Mouse (Mus musculus) testis, adult 2 months (tissue): Measurements from ENCODE around the gene Pgf. TPM values are rescaled to one million over a fixed set of nuclear protein-coding genes. Genes with fewer than 3 reads are reported as not detected.

Source experiments
- H3K27ac ChIP-seq: fragments of 200-500 bp; 2 replicates; pipeline ENCODE4 v1.5.1; 2012; ENCODE audit warnings: low read depth, low read length; ENCODE audit not compliant: control insufficient read depth, insufficient read depth
- H3K27me3 ChIP-seq: fragments of 200-500 bp; 2 replicates; pipeline ENCODE4 v1.6.1; 2012; ENCODE audit warnings: mild to moderate bottlenecking, low read length, moderate library complexity; ENCODE audit not compliant: control insufficient read depth, insufficient read depth
- H3K36me3 ChIP-seq: fragments of 200-500 bp; 2 replicates; pipeline ENCODE4 v1.6.1; 2012; ENCODE audit warnings: mild to moderate bottlenecking, low read length; ENCODE audit not compliant: control insufficient read depth, insufficient read depth
- H3K4me1 ChIP-seq: fragments of 200-500 bp; 2 replicates; pipeline ENCODE4 v1.6.1; 2012; ENCODE audit warnings: low read length; ENCODE audit not compliant: control insufficient read depth, insufficient read depth
- H3K4me3 ChIP-seq: fragments of 200-500 bp; 2 replicates; pipeline ENCODE4 v1.5.1; 2012; ENCODE audit warnings: low read depth, mild to moderate bottlenecking, low read length, moderate library complexity, mixed read lengths; ENCODE audit not compliant: control insufficient read depth
- CTCF ChIP-seq: fragments of 200-500 bp; IDR thresholded peaks from 2 replicates; pipeline ENCODE4 v1.5.1; 2012; ENCODE audit warnings: low read depth, mild to moderate bottlenecking, inconsistent platforms, low read length, moderate library complexity; ENCODE audit not compliant: control insufficient read depth, insufficient read depth, insufficient replicate concordance
- POLR2A ChIP-seq: fragments of 200-500 bp; IDR thresholded peaks from 2 replicates; pipeline ENCODE4 v1.6.1; 2012; ENCODE audit warnings: low read depth, mild to moderate bottlenecking, inconsistent platforms, low read length, moderate library complexity; ENCODE audit not compliant: control insufficient read depth
- polyA plus RNA-seq: library from polyadenylated mRNA; depleted of rRNA; stranded (reverse); fragments of >200 nt; gene quantifications from 2 replicates; pipeline ENCODE4 v1.2.3, GENCODE M21; 2012

The Pgf gene
- polyA plus RNA-seq, 1 experiment: 2.3 TPM

DNA sequence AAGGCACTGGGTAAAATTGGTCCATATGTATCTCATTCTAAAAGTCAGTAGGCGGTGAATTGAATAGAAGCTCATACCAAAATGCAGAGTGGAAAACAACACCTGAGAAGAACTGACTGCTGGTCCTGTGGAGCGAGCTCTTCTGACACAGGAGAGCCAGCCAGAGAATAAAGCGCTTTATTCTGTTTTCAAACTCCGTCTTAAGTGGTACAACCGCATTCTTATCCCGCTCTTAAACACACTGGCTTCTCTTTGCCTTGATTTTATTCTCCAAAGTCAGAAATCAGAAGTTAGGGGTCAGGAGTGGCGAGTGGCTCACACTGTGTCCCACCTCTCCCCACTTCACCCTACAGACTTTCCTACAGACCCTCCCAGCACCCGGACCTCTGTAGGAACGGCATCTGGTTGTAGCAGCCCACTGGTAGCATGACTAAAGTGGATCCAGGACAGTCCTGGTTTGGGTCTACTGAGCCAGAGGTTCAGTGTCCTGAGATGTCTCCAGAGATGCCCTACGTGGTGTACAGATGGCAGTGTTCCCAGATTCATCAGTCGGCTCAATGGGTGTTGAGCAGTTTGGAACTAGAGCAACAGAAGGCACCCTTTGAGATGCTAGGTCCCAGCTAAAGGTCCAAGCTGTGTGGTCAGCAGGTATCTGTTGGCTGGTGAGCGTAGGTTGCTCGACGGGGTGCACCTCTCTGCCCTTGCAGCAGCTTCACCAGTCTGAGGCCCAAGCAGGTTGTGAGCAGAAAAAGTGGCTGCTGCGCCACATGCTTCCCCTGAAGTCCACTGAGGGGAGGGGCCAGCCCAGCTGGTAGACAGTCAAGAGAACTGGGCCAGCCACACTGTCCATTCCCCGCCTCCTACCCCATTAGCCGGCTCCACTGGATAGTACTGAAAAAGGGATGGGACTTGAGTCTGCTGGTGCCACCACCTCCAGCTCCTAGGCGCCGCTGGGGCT lies 41.8 kb downstream of the Pgf start:
- no peaks in the 10 kb centered on the region; the same call in 1 of the 2 replicates for H3K4me1 ChIP-seq
- H3K27me3 ChIP-seq: no peaks in the 10 kb centered on the region
- no peak for TF ChIP-seq POLR2A
- no peak for TF ChIP-seq CTCF
- no peak overlapping the region for H3K27ac ChIP-seq
- H3K36me3 ChIP-seq: peaks cover 3% of the 10 kb centered on the region; the same call in 1 of the 2 replicates
- H3K4me3 ChIP-seq: no peak overlapping the region

DNA sequence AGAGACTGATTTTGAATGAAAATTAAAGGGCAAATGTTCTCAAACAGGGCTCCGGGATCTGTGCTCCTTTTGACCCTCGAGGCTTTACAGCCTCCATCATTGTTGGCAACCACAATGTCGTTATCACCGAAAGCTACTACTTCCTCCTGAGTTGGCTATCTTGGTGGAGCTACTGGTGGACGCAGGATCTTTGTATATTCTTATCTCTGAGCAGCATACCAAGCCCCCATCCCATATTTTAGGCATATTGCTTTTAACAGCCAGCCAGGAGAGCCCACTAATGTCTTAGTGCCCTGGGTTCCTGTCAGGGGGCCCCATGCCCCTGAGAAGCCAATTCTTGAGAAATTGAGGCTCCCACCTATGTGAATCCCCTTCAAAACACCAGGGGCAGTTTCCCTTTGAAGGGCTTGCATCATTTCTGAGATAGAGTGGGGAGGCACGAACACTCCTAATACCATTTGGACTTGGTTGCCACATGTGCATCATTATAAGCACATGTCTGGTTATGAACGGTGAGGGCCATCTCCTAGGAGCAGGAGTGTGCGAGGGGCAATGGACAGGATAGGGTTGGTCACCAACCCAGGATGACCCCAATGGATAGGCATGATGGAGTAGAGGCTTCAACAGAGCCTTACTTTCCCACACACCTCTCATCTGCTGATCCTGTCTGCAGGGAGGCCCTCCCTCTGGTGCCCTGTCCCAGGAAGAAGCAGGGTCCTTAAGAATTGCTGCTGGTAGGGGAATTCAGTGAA lies 43.4 kb downstream of the Pgf start:
- Histone ChIP-seq H3K27ac (no peak overlapping the region), H3K27me3 (no peaks in the 10 kb centered on the region), H3K36me3 (peaks cover 4% of the 10 kb centered on the region), H3K4me1 (no peaks in the 10 kb centered on the region; the same call in 1 of the 2 replicates), H3K4me3 (no peak overlapping the region)
- TF ChIP-seq POLR2A (no peak), CTCF (no peak)

DNA sequence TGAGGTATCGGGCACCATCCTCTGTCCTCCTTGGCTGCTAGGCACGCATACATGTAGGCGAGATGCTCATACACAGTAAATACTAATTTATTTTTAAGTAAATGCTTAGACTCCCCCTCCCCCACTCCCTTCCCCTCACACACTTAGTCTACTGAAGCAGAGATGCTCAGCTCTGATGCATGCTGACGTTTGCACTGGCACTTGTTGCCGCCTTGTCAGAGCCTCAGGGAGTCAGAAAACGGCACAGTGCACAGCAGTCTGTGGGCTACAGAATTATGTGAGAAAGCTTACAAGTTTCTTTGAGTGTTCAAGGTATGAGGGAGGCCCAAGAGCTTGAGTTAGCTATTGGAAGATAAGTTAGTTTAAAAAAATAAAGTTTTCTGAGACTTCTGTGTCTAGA lies 46.2 kb downstream of the Pgf start:
- Histone ChIP-seq H3K4me1 (no peaks in the 10 kb centered on the region), H3K4me3 (no peak overlapping the region), H3K27me3 (no peaks in the 10 kb centered on the region), H3K27ac (no peak overlapping the region), H3K36me3 (peaks cover 6% of the 10 kb centered on the region)
- TF ChIP-seq CTCF: no peak
- TF ChIP-seq POLR2A: no peak

DNA sequence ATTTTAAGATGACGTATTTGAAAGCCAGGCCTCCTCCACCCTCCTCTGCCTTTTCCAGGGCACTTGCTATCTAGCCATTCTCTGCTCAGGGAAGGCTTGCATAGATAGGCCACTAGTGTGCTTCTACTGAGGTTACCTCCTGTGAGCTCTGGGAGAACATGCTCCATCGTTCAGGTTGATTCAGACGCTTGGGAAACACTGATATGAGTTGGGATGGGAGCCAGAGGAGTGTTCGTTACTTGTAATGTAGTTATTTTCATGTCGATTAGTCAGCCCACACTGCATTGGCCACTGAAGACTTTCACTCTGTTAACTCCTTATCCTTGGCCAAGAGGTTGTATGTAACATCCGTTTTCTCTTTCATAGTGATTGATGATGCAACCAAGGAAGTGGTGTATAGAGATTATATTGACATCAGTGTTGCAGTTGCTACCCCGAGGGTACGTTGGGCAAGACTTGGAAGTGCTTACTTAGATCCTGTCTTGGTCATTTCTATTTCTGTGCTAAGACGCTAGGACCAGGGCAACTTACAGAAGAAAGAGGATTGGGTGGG lies 48.1 kb downstream of the Pgf start:
- TF ChIP-seq POLR2A: no peak
- TF ChIP-seq CTCF: no peak
- H3K27ac ChIP-seq: no peak overlapping the region
- peaks cover 6% of the 10 kb centered on the region for H3K36me3 ChIP-seq
- no peak overlapping the region for H3K4me3 ChIP-seq
- H3K4me1 ChIP-seq: no peaks in the 10 kb centered on the region
- no peaks in the 10 kb centered on the region for H3K27me3 ChIP-seq

DNA sequence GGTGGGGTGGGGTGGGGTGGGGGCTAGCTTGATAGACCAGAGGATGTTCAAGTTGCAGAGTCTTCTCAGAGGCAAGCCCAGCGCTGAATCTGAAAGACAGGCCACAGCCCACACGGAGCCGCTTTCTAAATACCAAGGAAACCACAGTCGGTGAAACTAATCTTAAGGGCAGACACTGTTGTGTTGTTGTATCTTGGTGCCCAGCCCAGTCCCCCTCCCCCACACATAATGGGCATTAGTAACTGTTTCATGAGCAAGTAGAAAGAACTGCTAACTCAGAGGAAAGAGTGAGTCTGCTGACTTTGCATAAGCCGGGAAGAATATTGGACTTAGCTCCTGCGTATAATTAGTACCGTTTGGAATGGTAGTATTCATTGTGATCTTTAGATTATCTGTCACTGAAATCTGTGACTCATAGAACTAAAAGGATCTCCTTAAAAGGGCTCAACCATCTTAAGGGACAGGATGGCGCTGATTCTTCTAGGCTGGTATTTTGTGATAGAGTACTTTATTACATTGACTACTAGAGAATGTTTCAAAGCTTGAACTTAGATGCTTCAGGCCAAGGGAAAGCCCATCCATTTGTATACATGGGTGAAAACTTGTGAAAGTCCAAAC lies 50.5 kb downstream of the Pgf start:
- Histone ChIP-seq H3K36me3 (peaks cover 6% of the 10 kb centered on the region), H3K4me1 (no peaks in the 10 kb centered on the region), H3K27me3 (no peaks in the 10 kb centered on the region), H3K4me3 (no peak overlapping the region), H3K27ac (no peak overlapping the region)
- TF ChIP-seq CTCF: no peak
- TF ChIP-seq POLR2A: no peak

DNA sequence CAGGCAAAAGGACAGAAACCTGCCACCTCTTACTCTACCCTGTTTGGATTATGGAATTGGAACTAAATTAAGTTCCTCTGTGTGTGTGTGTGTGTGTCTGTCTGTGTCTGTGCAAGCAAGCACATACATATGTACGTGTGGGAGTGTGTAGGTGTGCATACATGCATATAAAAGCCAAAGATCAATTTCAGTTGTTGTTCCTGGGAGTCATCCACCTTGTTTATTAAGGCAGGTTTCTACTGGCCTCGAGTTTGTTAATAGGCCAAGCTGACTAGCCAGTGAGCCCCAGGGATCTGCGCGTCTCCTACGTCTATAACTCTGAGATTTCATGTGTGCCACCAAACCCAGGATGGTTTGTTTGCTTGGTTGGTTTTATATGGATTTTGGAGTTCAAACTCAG lies 52.8 kb downstream of the Pgf start:
- Histone ChIP-seq H3K4me3 (no peak overlapping the region), H3K27me3 (no peaks in the 10 kb centered on the region), H3K36me3 (peaks cover 3% of the 10 kb centered on the region), H3K4me1 (no peaks in the 10 kb centered on the region), H3K27ac (no peak overlapping the region)
- TF ChIP-seq CTCF (no peak), POLR2A (no peak)
